Mouse (Mus musculus) liver, embryonic 11.5 days (tissue): Measurements from ENCODE around the gene Eif4e3. TPM values are rescaled to one million over a fixed set of nuclear protein-coding genes. Genes with fewer than 3 reads are reported as not detected.

Experiments used
- ATAC-seq: fragments of 200-750 bp; cut with Nextera tagmentation; replicated peaks from 2 replicates; pipeline ENCODE4 v1.8.0; 2017; ENCODE audit warnings: moderate number of reproducible peaks, mild to moderate bottlenecking, moderate TSS enrichment, moderate library complexity; ENCODE audit not compliant: low FRiP score
- DNase-seq: peaks from one replicate; pipeline ENCODE4 v3.0.0-alpha.2; 2017; ENCODE audit warnings: low spot score
- H3K27ac ChIP-seq: fragments of 300-500 bp; sonication (generic); 2 replicates; pipeline ENCODE4 v1.5.1; 2014; ENCODE audit warnings: mild to moderate bottlenecking, low read depth, low read length, control low read depth
- H3K27me3 ChIP-seq: fragments of 300-500 bp; sonication (generic); replicated peaks from 2 replicates; pipeline ENCODE4 v1.6.1; 2014; ENCODE audit warnings: low read length, mixed read lengths; ENCODE audit not compliant: control insufficient read depth, insufficient read depth
- H3K36me3 ChIP-seq: fragments of 300-500 bp; sonication (generic); 2 replicates; pipeline ENCODE4 v1.6.1; 2014; ENCODE audit warnings: mild to moderate bottlenecking, low read length, moderate library complexity, mixed read lengths; ENCODE audit not compliant: control insufficient read depth, insufficient read depth
- H3K4me1 ChIP-seq: fragments of 300-500 bp; sonication (generic); replicated peaks from 2 replicates; pipeline ENCODE4 v1.6.1; 2014; ENCODE audit warnings: low read length, mixed read lengths; ENCODE audit not compliant: control insufficient read depth, insufficient read depth
- H3K4me2 ChIP-seq: fragments of 300-500 bp; sonication (generic); 2 replicates; pipeline ENCODE4 v1.6.1; 2014; ENCODE audit warnings: mild to moderate bottlenecking, control low read depth, moderate library complexity
- H3K4me3 ChIP-seq: fragments of 300-500 bp; sonication (generic); 2 replicates; pipeline ENCODE4 v1.5.1; 2014; ENCODE audit warnings: low read depth, low read length, control low read depth
- H3K9ac ChIP-seq: fragments of 300-500 bp; sonication (generic); 2 replicates; pipeline ENCODE4 v1.6.1; 2014; ENCODE audit warnings: low read depth, low read length, control low read depth
- H3K9me3 ChIP-seq: fragments of 300-500 bp; sonication (generic); 2 replicates; pipeline ENCODE4 v1.6.1; 2016; ENCODE audit warnings: low read length, inconsistent platforms, mixed read lengths; ENCODE audit not compliant: control insufficient read depth
- WGBS: fragments of 180-500 bp; shearing (Covaris S2); extraction: QIAGEN DNeasy Blood & Tissue Kit; methylation state at CpG from one replicate; pipeline ENCODE4 v1.1.7; 2014; 5-methylcytosine and 5-hydroxymethylcytosine counted together
- polyA plus RNA-seq: library from polyadenylated mRNA; unstranded; fragments of >200 nt; fragmentation: Nextera tagmentation; extraction: Ambion mirVana; gene quantifications from 2 replicates; pipeline ENCODE4 v1.2.1, GENCODE M21; 2014

Eif4e3 gene
- polyA plus RNA-seq, 1 experiment from 2014 or later: 4.1 TPM

GRCm38 (mm10) chr6:99636121-99636520, 30.4 kb downstream of the Eif4e3 start:
- H3K27ac ChIP-seq: no peak overlapping the region
- H3K36me3 ChIP-seq: no peaks in the 10 kb centered on the region
- 73% methylated on average over 9 of the region's 9 CpGs for WGBS
- DNase-seq (no peak), ATAC-seq (no peak)
- H3K4me2 ChIP-seq: no peak overlapping the region
- H3K4me1 ChIP-seq: no peaks in the 10 kb centered on the region
- H3K9ac ChIP-seq: no peak overlapping the region
- no peaks in the 10 kb centered on the region for H3K9me3 ChIP-seq
- no peak overlapping the region for H3K4me3 ChIP-seq
- no peaks in the 10 kb centered on the region for H3K27me3 ChIP-seq

DNA sequence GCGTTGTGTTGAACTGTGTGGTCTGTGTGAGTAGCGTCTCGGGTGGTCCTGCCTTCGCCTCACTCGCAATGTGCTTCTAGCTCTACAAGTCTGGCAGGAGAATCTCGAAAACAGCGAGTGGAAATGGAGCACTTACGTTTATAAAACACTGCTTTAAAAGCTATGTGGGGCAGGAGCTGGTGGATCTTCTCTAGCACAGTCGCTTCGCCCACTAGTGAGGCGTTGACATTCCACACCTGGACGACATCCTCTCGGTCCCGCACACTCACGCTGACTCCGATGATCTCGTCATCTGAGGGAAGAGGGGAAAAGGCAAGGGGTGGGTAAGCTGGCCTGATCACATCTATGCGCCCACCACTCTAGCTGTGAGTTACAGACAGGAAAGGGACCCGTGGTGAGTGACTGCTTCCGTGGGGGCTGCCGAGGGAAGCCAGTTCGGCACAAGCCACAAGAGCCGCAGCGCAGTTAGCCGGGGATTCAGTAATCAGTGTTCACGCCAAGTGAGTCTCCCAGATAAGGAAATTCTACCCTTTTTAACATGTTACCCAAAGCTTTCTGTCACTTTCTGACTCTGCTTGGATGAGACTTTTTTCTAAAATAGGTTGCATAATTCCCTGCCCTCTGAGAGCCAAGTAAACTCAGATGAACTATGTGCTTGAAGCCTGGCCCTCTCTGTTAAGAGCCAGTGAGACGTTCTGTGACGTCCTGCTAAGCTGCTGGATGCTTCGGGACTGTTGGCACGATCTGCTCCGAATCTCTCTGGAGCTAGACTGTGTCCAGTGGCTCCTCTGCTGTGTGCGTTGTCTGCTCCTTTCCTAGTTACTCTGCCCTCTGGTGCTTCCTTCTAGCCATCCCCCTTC, 34.2 kb downstream of the Eif4e3 start:
- Histone ChIP-seq H3K4me1 (no peaks in the 10 kb centered on the region), H3K4me2 (no peak overlapping the region), H3K27me3 (peaks cover 3% of the 10 kb centered on the region; the same call in 1 of the 2 replicates), H3K27ac (no peak overlapping the region), H3K4me3 (no peak overlapping the region), H3K9ac (no peak overlapping the region), H3K36me3 (no peaks in the 10 kb centered on the region), H3K9me3 (no peaks in the 10 kb centered on the region)
- WGBS: 73% methylated on average over 32 of the region's 32 CpGs
- DNase-seq: no peak
- ATAC-seq: no peak

- H3K27ac ChIP-seq: no peak overlapping the region
- no peaks in the 10 kb centered on the region for H3K36me3 ChIP-seq
- ATAC-seq (no peak), DNase-seq (no peak)
- H3K4me2 ChIP-seq: no peak overlapping the region
- H3K4me1 ChIP-seq: no peaks in the 10 kb centered on the region
- WGBS: 84% methylated on average over 5 of the region's 5 CpGs
- H3K27me3 ChIP-seq: peaks cover 3% of the 10 kb centered on the region; the same call in 1 of the 2 replicates
- H3K9ac ChIP-seq: no peak overlapping the region
- no peaks in the 10 kb centered on the region for H3K9me3 ChIP-seq
- no peak overlapping the region for H3K4me3 ChIP-seq
Measured at GRCm38 (mm10) chr6:99631637-99632036, 34.9 kb downstream of the Eif4e3 start.

- H3K36me3 ChIP-seq: no peaks in the 10 kb centered on the region
- H3K9ac ChIP-seq: no peak overlapping the region
- no peak overlapping the region for H3K4me2 ChIP-seq
- H3K4me3 ChIP-seq: no peak overlapping the region
- H3K27ac ChIP-seq: no peak overlapping the region
- ATAC-seq (no peak), DNase-seq (no peak)
- 78% methylated on average over 8 of the region's 8 CpGs for WGBS
- no peaks in the 10 kb centered on the region for H3K4me1 ChIP-seq
- no peaks in the 10 kb centered on the region for H3K9me3 ChIP-seq
- peaks cover 3% of the 10 kb centered on the region; the same call in 1 of the 2 replicates for H3K27me3 ChIP-seq
Measured at GRCm38 (mm10) chr6:99629726-99630458, 36.7 kb downstream of the Eif4e3 start.

DNA sequence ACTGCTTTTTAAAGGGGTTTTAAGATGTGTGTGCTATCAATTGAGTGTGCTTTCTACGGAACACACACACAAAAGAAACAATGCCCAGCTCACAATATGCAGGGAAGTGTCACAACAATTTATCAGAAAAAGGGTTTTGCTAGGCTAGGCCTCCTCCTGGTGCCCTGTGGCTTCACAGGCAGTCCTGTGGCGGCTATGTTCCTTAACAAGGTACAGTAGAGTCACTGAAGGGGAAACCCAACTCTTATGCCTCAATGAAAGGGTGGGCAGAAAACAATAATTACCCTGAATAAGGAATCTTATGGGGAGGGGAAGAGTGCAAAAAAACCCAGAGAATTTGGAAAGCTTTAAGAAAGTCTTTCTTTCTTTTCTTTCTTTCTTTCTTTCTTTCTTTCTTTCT, 40.2 kb downstream of the Eif4e3 start:
- Histone ChIP-seq H3K27ac (no peak overlapping the region), H3K9ac (no peak overlapping the region), H3K4me2 (no peak overlapping the region), H3K27me3 (peaks cover 3% of the 10 kb centered on the region; the same call in 1 of the 2 replicates), H3K4me1 (no peaks in the 10 kb centered on the region), H3K4me3 (no peak overlapping the region), H3K9me3 (no peaks in the 10 kb centered on the region), H3K36me3 (no peaks in the 10 kb centered on the region)
- ATAC-seq: no peak
- 67% methylated on average over 2 of the region's 2 CpGs for WGBS
- no peak for DNase-seq

GRCm38 (mm10) chr6:99625803-99626202, 40.8 kb downstream of the Eif4e3 start:
- H3K4me2 ChIP-seq: no peak overlapping the region
- DNase-seq: no peak
- H3K9me3 ChIP-seq: no peaks in the 10 kb centered on the region
- peaks cover 3% of the 10 kb centered on the region; the same call in 1 of the 2 replicates for H3K27me3 ChIP-seq
- no peak for ATAC-seq
- no peak overlapping the region for H3K4me3 ChIP-seq
- no peaks in the 10 kb centered on the region for H3K4me1 ChIP-seq
- H3K27ac ChIP-seq: no peak overlapping the region
- H3K9ac ChIP-seq: no peak overlapping the region
- H3K36me3 ChIP-seq: no peaks in the 10 kb centered on the region
- 44% methylated on average over 7 of the region's 7 CpGs for WGBS

- no peak overlapping the region for H3K4me2 ChIP-seq
- no peaks in the 10 kb centered on the region for H3K4me1 ChIP-seq
- H3K27ac ChIP-seq: no peak overlapping the region
- H3K27me3 ChIP-seq: no peaks in the 10 kb centered on the region
- no peak overlapping the region for H3K9ac ChIP-seq
- no peaks in the 10 kb centered on the region for H3K36me3 ChIP-seq
- 51% methylated on average over 7 of the region's 7 CpGs for WGBS
- no peak for DNase-seq
- H3K9me3 ChIP-seq: no peaks in the 10 kb centered on the region
- no peak for ATAC-seq
- no peak overlapping the region for H3K4me3 ChIP-seq
Measured at GRCm38 (mm10) chr6:99625306-99625705, 41.3 kb downstream of the Eif4e3 start.

- Histone ChIP-seq H3K27ac (no peak overlapping the region), H3K27me3 (no peaks in the 10 kb centered on the region), H3K4me3 (no peak overlapping the region), H3K9me3 (no peaks in the 10 kb centered on the region), H3K4me2 (no peak overlapping the region), H3K36me3 (no peaks in the 10 kb centered on the region), H3K9ac (no peak overlapping the region), H3K4me1 (no peaks in the 10 kb centered on the region)
- 67% methylated on average over 3 of the region's 3 CpGs for WGBS
- DNase-seq (no peak), ATAC-seq (no peak)
Measured at GRCm38 (mm10) chr6:99624542-99624941, 42.0 kb downstream of the Eif4e3 start.
